Mouse (Mus musculus): ENCODE measurements around the gene Cep104.

GRCm38 (mm10) chr4:153929921-153930320, 45.1 kb upstream of the Cep104 start:
- no peak for TF ChIP-seq CTCF (conservative IDR thresholded peaks at IDR 0.05; ENCODE audit: low read length)
- TF ChIP-seq NANOG (IDR thresholded peaks at IDR 0.05; ENCODE audit: borderline replicate concordance, low read length): no peak
- no peak for TF ChIP-seq POU5F1 (IDR thresholded peaks at IDR 0.05; ENCODE audit: borderline replicate concordance, low read length)
